Mouse (Mus musculus): ENCODE measurements at regions not wholly inside any gene's neighbourhood (a gene's known extent, or its start where the extent isn't known, plus 50 kb on each side); places are given as distances from the start of the nearest gene placed in this dataset.

GRCm38 (mm10) chr6:126340098-126340610 is 173.4 kb upstream of the Ntf3 start:
- H3K9me3 ChIP-seq, result no peaks in the 10 kb centered on the region
- H3K4me1 ChIP-seq (replicated peaks), result no peaks in the 10 kb centered on the region
- 0 out of 2 replicates have a peak overlapping the region, but pooled peaks have one; percentile 23 for H3K27ac ChIP-seq
- no peak overlapping the region for H3K4me3 ChIP-seq
- no peaks in the 10 kb centered on the region for H3K36me3 ChIP-seq
- DNase-seq (ENCODE audit: low spot score), result no peak
- 68% methylated on average over 10 of the region's 10 CpGs for WGBS
- no peaks in the 10 kb centered on the region for H3K27me3 ChIP-seq (ENCODE audit: insufficient read depth, poor library complexity, severe bottlenecking)

- no peak overlapping the region for H3K27ac ChIP-seq
- no peaks in the 10 kb centered on the region for H3K9me3 ChIP-seq
- no peaks in the 10 kb centered on the region for H3K27me3 ChIP-seq (ENCODE audit: insufficient read depth, poor library complexity, severe bottlenecking)
- H3K4me3 ChIP-seq, result no peak overlapping the region
- DNase-seq (ENCODE audit: low spot score), result no peak
- H3K36me3 ChIP-seq, result no peaks in the 10 kb centered on the region
- no peaks in the 10 kb centered on the region for H3K4me1 ChIP-seq (replicated peaks)
- WGBS, result 90% methylated on average over 8 of the region's 8 CpGs
Observed at GRCm38 (mm10) chr6:126337711-126338110, 171.0 kb upstream of the Ntf3 start.

GRCm38 (mm10) chr6:126334258-126334657 is 167.5 kb upstream of the Ntf3 start:
- DNase-seq (ENCODE audit: low spot score), result no peak
- 86% methylated on average over 8 of the region's 8 CpGs for WGBS
- Histone ChIP-seq H3K27ac (no peak overlapping the region), H3K9me3 (no peaks in the 10 kb centered on the region), H3K4me1 (replicated peaks) (no peaks in the 10 kb centered on the region), H3K4me3 (no peak overlapping the region), H3K36me3 (no peaks in the 10 kb centered on the region), H3K27me3 (ENCODE audit: insufficient read depth, poor library complexity, severe bottlenecking) (no peaks in the 10 kb centered on the region)

GRCm38 (mm10) chr6:126327187-126327586 is 160.5 kb upstream of the Ntf3 start:
- Histone ChIP-seq H3K4me1 (replicated peaks) (no peaks in the 10 kb centered on the region), H3K9me3 (no peaks in the 10 kb centered on the region), H3K27me3 (ENCODE audit: insufficient read depth, poor library complexity, severe bottlenecking) (no peaks in the 10 kb centered on the region), H3K36me3 (no peaks in the 10 kb centered on the region), H3K27ac (no peak overlapping the region), H3K4me3 (no peak overlapping the region)
- WGBS, result 85% methylated on average over 2 of the region's 2 CpGs
- DNase-seq (ENCODE audit: low spot score), result no peak

GRCm38 (mm10) chr6:126318523-126318922 is 151.8 kb upstream of the Ntf3 start:
- H3K4me1 ChIP-seq (replicated peaks), result no peaks in the 10 kb centered on the region
- DNase-seq (ENCODE audit: low spot score), result no peak
- H3K27me3 ChIP-seq (ENCODE audit: insufficient read depth, poor library complexity, severe bottlenecking), result no peaks in the 10 kb centered on the region
- no peaks in the 10 kb centered on the region for H3K9me3 ChIP-seq
- H3K36me3 ChIP-seq, result no peaks in the 10 kb centered on the region
- 86% methylated on average over 2 of the region's 2 CpGs for WGBS
- no peak overlapping the region for H3K27ac ChIP-seq
- no peak overlapping the region for H3K4me3 ChIP-seq

GRCm38 (mm10) chr6:126310786-126311480 is 144.2 kb upstream of the Ntf3 start:
- 75% methylated on average over 3 of the region's 3 CpGs for WGBS
- Histone ChIP-seq H3K9me3 (no peaks in the 10 kb centered on the region), H3K4me3 (no peak overlapping the region), H3K4me1 (replicated peaks) (0 out of 2 replicates have a peak, but pooled peaks cover 2% of the 10 kb centered on the region), H3K27me3 (ENCODE audit: insufficient read depth, poor library complexity, severe bottlenecking) (no peaks in the 10 kb centered on the region), H3K36me3 (no peaks in the 10 kb centered on the region), H3K27ac (no peak overlapping the region)
- DNase-seq (ENCODE audit: low spot score), result no peak

- DNase-seq (ENCODE audit: low spot score), result no peak
- no peaks in the 10 kb centered on the region for H3K9me3 ChIP-seq
- no peak overlapping the region for H3K27ac ChIP-seq
- WGBS, result 76% methylated on average over 3 of the region's 3 CpGs
- no peak overlapping the region for H3K4me3 ChIP-seq
- H3K36me3 ChIP-seq, result no peaks in the 10 kb centered on the region
- no peaks in the 10 kb centered on the region for H3K27me3 ChIP-seq (ENCODE audit: insufficient read depth, poor library complexity, severe bottlenecking)
- H3K4me1 ChIP-seq (replicated peaks), result no peaks in the 10 kb centered on the region
Observed at GRCm38 (mm10) chr6:126303086-126303485, 136.4 kb upstream of the Ntf3 start.

GRCm38 (mm10) chr6:126291581-126291980 is 124.9 kb upstream of the Ntf3 start:
- WGBS, result 88% methylated on average over 2 of the region's 2 CpGs
- H3K27me3 ChIP-seq (ENCODE audit: insufficient read depth, poor library complexity, severe bottlenecking), result no peaks in the 10 kb centered on the region
- no peaks in the 10 kb centered on the region for H3K9me3 ChIP-seq
- no peaks in the 10 kb centered on the region for H3K4me1 ChIP-seq (replicated peaks)
- H3K36me3 ChIP-seq, result no peaks in the 10 kb centered on the region
- no peak overlapping the region for H3K27ac ChIP-seq
- DNase-seq (ENCODE audit: low spot score), result no peak
- no peak overlapping the region for H3K4me3 ChIP-seq

GRCm38 (mm10) chr6:126287166-126287565 is 120.5 kb upstream of the Ntf3 start:
- H3K27me3 ChIP-seq (ENCODE audit: insufficient read depth, poor library complexity, severe bottlenecking), result no peaks in the 10 kb centered on the region
- H3K9me3 ChIP-seq, result no peaks in the 10 kb centered on the region
- H3K4me3 ChIP-seq, result no peak overlapping the region
- H3K27ac ChIP-seq, result no peak overlapping the region
- 77% methylated on average over 4 of the region's 4 CpGs for WGBS
- no peaks in the 10 kb centered on the region for H3K36me3 ChIP-seq
- no peaks in the 10 kb centered on the region for H3K4me1 ChIP-seq (replicated peaks)
- DNase-seq (ENCODE audit: low spot score), result no peak

GRCm38 (mm10) chr6:126286201-126286600 is 119.5 kb upstream of the Ntf3 start:
- Histone ChIP-seq H3K27me3 (ENCODE audit: insufficient read depth, poor library complexity, severe bottlenecking) (no peaks in the 10 kb centered on the region), H3K9me3 (no peaks in the 10 kb centered on the region), H3K36me3 (no peaks in the 10 kb centered on the region), H3K4me1 (replicated peaks) (no peaks in the 10 kb centered on the region), H3K4me3 (no peak overlapping the region), H3K27ac (no peak overlapping the region)
- DNase-seq (ENCODE audit: low spot score), result no peak
- 91% methylated on average over 2 of the region's 2 CpGs for WGBS

GRCm38 (mm10) chr6:126284409-126284808 is 117.7 kb upstream of the Ntf3 start:
- H3K4me1 ChIP-seq (replicated peaks), result no peaks in the 10 kb centered on the region
- H3K9me3 ChIP-seq, result no peaks in the 10 kb centered on the region
- H3K4me3 ChIP-seq, result no peak overlapping the region
- WGBS, result 79% methylated on average over 7 of the region's 7 CpGs
- no peak for DNase-seq (ENCODE audit: low spot score)
- no peak overlapping the region for H3K27ac ChIP-seq
- no peaks in the 10 kb centered on the region for H3K36me3 ChIP-seq
- no peaks in the 10 kb centered on the region for H3K27me3 ChIP-seq (ENCODE audit: insufficient read depth, poor library complexity, severe bottlenecking)

- WGBS, result 85% methylated on average over 3 of the region's 3 CpGs
- no peaks in the 10 kb centered on the region for H3K27me3 ChIP-seq (ENCODE audit: insufficient read depth, poor library complexity, severe bottlenecking)
- no peak overlapping the region for H3K4me3 ChIP-seq
- no peaks in the 10 kb centered on the region for H3K9me3 ChIP-seq
- H3K4me1 ChIP-seq (replicated peaks), result no peaks in the 10 kb centered on the region
- H3K36me3 ChIP-seq, result no peaks in the 10 kb centered on the region
- H3K27ac ChIP-seq, result no peak overlapping the region
- DNase-seq (ENCODE audit: low spot score), result no peak
Observed at GRCm38 (mm10) chr6:126280352-126280751, 113.6 kb upstream of the Ntf3 start.

- WGBS, result 64% methylated on average over 5 of the region's 5 CpGs
- no peak for DNase-seq (ENCODE audit: low spot score)
Observed at GRCm38 (mm10) chr6:126245986-126246385, 79.3 kb upstream of the Ntf3 start.

More at GRCm38 (mm10) chr6:126245986-126246385, 79.3 kb upstream of the Ntf3 start:
- Histone ChIP-seq H3K4me3 (no peak overlapping the region), H3K36me3 (no peaks in the 10 kb centered on the region), H3K27ac (no peak overlapping the region), H3K27me3 (ENCODE audit: insufficient read depth, poor library complexity, severe bottlenecking) (no peaks in the 10 kb centered on the region), H3K9me3 (0 out of 2 replicates have a peak, but pooled peaks cover 3% of the 10 kb centered on the region), H3K4me1 (replicated peaks) (no peaks in the 10 kb centered on the region)

Data from hindbrain, embryonic 10.5 days (tissue).